Mouse (Mus musculus) liver, embryonic 15.5 days (tissue): ENCODE results near the gene Ess2. TPM values are rescaled to one million over a fixed set of nuclear protein-coding genes. Genes with fewer than 3 reads are reported as not detected.

ENCODE experiments used
- ATAC-seq: fragments of 200-750 bp; cut with Nextera tagmentation; 2 replicates; pipeline ENCODE4 v1.8.0; 2017; ENCODE audit warnings: moderate number of reproducible peaks, mild to moderate bottlenecking, moderate library complexity; ENCODE audit not compliant: insufficient read depth
- H3K27ac ChIP-seq: fragments of 300-500 bp; sonication (generic); replicated peaks from 2 replicates; pipeline ENCODE4 v1.5.1; 2015; ENCODE audit warnings: mild to moderate bottlenecking, inconsistent platforms
- H3K27me3 ChIP-seq: fragments of 300-500 bp; sonication (generic); 2 replicates; pipeline ENCODE4 v1.6.1; 2015; ENCODE audit warnings: mild to moderate bottlenecking, inconsistent platforms
- H3K36me3 ChIP-seq: fragments of 300-500 bp; sonication (generic); replicated peaks from 2 replicates; pipeline ENCODE4 v1.6.1; 2015; ENCODE audit warnings: moderate library complexity, mild to moderate bottlenecking, inconsistent platforms
- H3K4me1 ChIP-seq: fragments of 300-500 bp; sonication (generic); replicated peaks from 2 replicates; pipeline ENCODE4 v1.6.1; 2015; ENCODE audit warnings: inconsistent platforms
- H3K4me2 ChIP-seq: fragments of 300-500 bp; sonication (generic); 2 replicates; pipeline ENCODE4 v1.6.1; 2015; ENCODE audit warnings: moderate library complexity, mild to moderate bottlenecking, inconsistent platforms
- H3K4me3 ChIP-seq: fragments of 300-500 bp; sonication (generic); replicated peaks from 2 replicates; pipeline ENCODE4 v1.5.1; 2015; ENCODE audit warnings: mild to moderate bottlenecking, inconsistent platforms
- H3K9ac ChIP-seq: fragments of 300-500 bp; sonication (generic); 2 replicates; pipeline ENCODE4 v1.6.1; 2015; ENCODE audit warnings: moderate library complexity, mild to moderate bottlenecking, inconsistent platforms
- H3K9me3 ChIP-seq: fragments of 300-500 bp; sonication (generic); replicated peaks from 2 replicates; pipeline ENCODE4 v1.6.1; 2016; ENCODE audit warnings: inconsistent platforms
- WGBS: fragments of 180-500 bp; shearing (Covaris S2); methylation state at CpG from one replicate; pipeline ENCODE4 v1.1.7; 2015; ENCODE audit warnings: mixed read lengths; ENCODE audit not compliant: insufficient replicate concordance; 5-methylcytosine and 5-hydroxymethylcytosine counted together
- polyA plus RNA-seq: library from polyadenylated mRNA; unstranded; fragments of >200 nt; fragmentation: Nextera tagmentation; extraction: Ambion mirVana; gene quantifications from 2 replicates; pipeline ENCODE4 v1.2.1, GENCODE M21; 2015

Ess2 gene
- polyA plus RNA-seq, 1 experiment from 2014 or later = 9.9 TPM

DNA sequence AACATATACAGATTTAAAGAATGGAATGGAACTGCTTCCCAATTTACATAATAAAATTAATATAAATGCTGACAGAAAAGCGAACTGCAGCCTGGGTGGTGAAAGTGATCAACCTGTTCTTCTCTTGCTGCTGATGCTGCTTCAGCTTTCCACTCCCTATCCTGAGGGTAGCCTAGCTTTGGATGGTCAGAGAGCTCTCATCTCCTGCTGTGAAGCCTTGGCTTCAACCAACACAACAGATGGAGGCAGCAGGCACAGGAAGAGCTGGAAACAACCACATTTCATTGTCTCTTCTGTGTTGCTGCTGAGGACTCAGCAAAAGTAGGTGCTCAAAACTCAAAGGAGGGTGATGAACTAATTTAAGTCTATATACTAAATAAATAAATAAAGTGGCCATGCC, 59.3 kb downstream of the Ess2 start:
- Histone ChIP-seq H3K4me3 (no peak overlapping the region), H3K27ac (no peak overlapping the region), H3K4me1 (no peaks in the 10 kb centered on the region), H3K27me3 (no peaks in the 10 kb centered on the region), H3K9me3 (no peaks in the 10 kb centered on the region), H3K4me2 (no peak overlapping the region), H3K36me3 (peaks cover 88% of the 10 kb centered on the region), H3K9ac (no peak overlapping the region)
- 85% methylated on average over 1 of the region's 1 CpGs for WGBS
- no peak for ATAC-seq

DNA sequence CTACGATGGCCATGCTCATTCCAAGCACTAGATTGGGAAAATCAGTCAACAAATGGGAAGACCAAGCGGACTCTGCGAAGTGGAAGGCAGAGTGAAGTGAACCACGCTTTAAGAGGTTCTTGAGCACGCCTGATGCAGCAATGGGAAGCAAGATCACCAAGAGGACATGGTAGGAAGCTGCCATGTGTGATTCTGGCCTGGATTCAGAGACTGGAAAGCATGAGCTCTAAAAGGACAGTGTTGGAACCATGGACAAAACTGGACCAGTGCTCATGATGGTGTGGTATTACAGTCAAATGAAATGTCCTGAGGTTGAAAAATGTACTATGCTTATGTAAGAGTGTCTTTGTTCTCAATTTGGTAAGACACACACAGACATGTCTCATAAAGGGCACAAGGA, 59.8 kb downstream of the Ess2 start:
- Histone ChIP-seq H3K4me2 (no peak overlapping the region), H3K27me3 (no peaks in the 10 kb centered on the region), H3K27ac (no peak overlapping the region), H3K9me3 (no peaks in the 10 kb centered on the region), H3K9ac (no peak overlapping the region), H3K36me3 (peaks cover 88% of the 10 kb centered on the region), H3K4me3 (no peak overlapping the region), H3K4me1 (no peaks in the 10 kb centered on the region)
- no peak for ATAC-seq
- 87% methylated on average over 5 of the region's 5 CpGs for WGBS

Other genes with a start within 250 kb of the Ess2 start
- 15.9 and 17.1 TPM in 2 replicates for gene Med15, start 178.5 kb downstream of the Ess2 start, polyA plus RNA-seq
- gene Klhl22, start 151.7 kb downstream of the Ess2 start, polyA plus RNA-seq = 13.0 and 14.3 TPM in 2 replicates
- 1.0 and 1.8 TPM in 2 replicates for gene Scarf2, start 114.1 kb downstream of the Ess2 start, polyA plus RNA-seq
- gene B830017H08Rik, start 78.2 kb downstream of the Ess2 start, polyA plus RNA-seq = not detected in 2 replicates
- gene Car15, start 73.0 kb downstream of the Ess2 start, polyA plus RNA-seq = 0.55 and 0.89 TPM in 2 replicates
- gene Gm20518, start 19.7 kb downstream of the Ess2 start, polyA plus RNA-seq = 0.03 and 0.07 TPM in 2 replicates
- gene Tssk1, start 17.1 kb downstream of the Ess2 start, polyA plus RNA-seq = not detected in 2 replicates
- 18.3 and 22.0 TPM in 2 replicates for gene Dgcr2, start 12.8 kb downstream of the Ess2 start, polyA plus RNA-seq
- not detected in 2 replicates for gene Tssk2, start 12.7 kb downstream of the Ess2 start, polyA plus RNA-seq
- not detected in 2 replicates for gene Gsc2, start 3.7 kb upstream of the Ess2 start, polyA plus RNA-seq
- 63.1 and 69.7 TPM in 2 replicates for gene Slc25a1, start 16.9 kb upstream of the Ess2 start, polyA plus RNA-seq
- 1.7 and 2.0 TPM in 2 replicates for gene Vpreb2, start 69.1 kb upstream of the Ess2 start, polyA plus RNA-seq
- 22.1 and 22.3 TPM in 2 replicates for gene Dgcr6, start 141.5 kb upstream of the Ess2 start, polyA plus RNA-seq
- gene Prodh, start 178.9 kb upstream of the Ess2 start, polyA plus RNA-seq = 2.5 and 2.6 TPM in 2 replicates
- 0.33 and 0.47 TPM in 2 replicates for gene Rtn4r, start 216.3 kb upstream of the Ess2 start, polyA plus RNA-seq